Mouse (Mus musculus) heart, embryonic 11.5 days (tissue): Measurements from ENCODE around the gene Fam184b. TPM values are rescaled to one million over a fixed set of nuclear protein-coding genes. Genes with fewer than 3 reads are reported as not detected.
A peak's percentile ranks its signal among the peaks of the same experiment; 100 is the strongest.

Source experiments
- ATAC-seq: fragments of 200-750 bp; cut with Nextera tagmentation; replicated peaks from 2 replicates; pipeline ENCODE4 v1.8.0; 2017; ENCODE audit warnings: moderate library complexity; ENCODE audit not compliant: insufficient number of reproducible peaks, low FRiP score, low TSS enrichment
- H3K27ac ChIP-seq: fragments of 300-500 bp; sonication (generic); 2 replicates; pipeline ENCODE4 v1.5.1; 2014; ENCODE audit warnings: mild to moderate bottlenecking, low read depth, low read length
- H3K27me3 ChIP-seq: fragments of 300-500 bp; sonication (generic); 2 replicates; pipeline ENCODE4 v1.6.1; 2014; ENCODE audit warnings: mild to moderate bottlenecking, low read length, mixed read lengths; ENCODE audit not compliant: control insufficient read depth, insufficient read depth
- H3K36me3 ChIP-seq: fragments of 300-500 bp; sonication (generic); 2 replicates; pipeline ENCODE4 v1.6.1; 2014; ENCODE audit warnings: mild to moderate bottlenecking, low read length, moderate library complexity, mixed read lengths; ENCODE audit not compliant: control insufficient read depth, insufficient read depth
- H3K4me1 ChIP-seq: fragments of 300-500 bp; sonication (generic); 2 replicates; pipeline ENCODE4 v1.6.1; 2014; ENCODE audit warnings: low read length; ENCODE audit not compliant: control insufficient read depth, insufficient read depth
- H3K4me2 ChIP-seq: fragments of 300-500 bp; sonication (generic); 2 replicates; pipeline ENCODE4 v1.6.1; 2014; ENCODE audit warnings: mild to moderate bottlenecking, moderate library complexity
- H3K4me3 ChIP-seq: fragments of 300-500 bp; sonication (generic); 2 replicates; pipeline ENCODE4 v1.5.1; 2014; ENCODE audit warnings: low read depth, low read length
- H3K9ac ChIP-seq: fragments of 300-500 bp; sonication (generic); 2 replicates; pipeline ENCODE4 v1.6.1; 2014; ENCODE audit warnings: mild to moderate bottlenecking, low read depth, low read length, moderate library complexity
- H3K9me3 ChIP-seq: fragments of 300-500 bp; sonication (generic); replicated peaks from 2 replicates; pipeline ENCODE4 v1.6.1; 2016; ENCODE audit warnings: low read length; ENCODE audit not compliant: control insufficient read depth
- WGBS: fragments of 180-500 bp; shearing (Covaris S2); extraction: QIAGEN DNeasy Blood & Tissue Kit; methylation state at CpG from one replicate; pipeline ENCODE4 v1.1.7; 2014; ENCODE audit not compliant: insufficient replicate concordance; 5-methylcytosine and 5-hydroxymethylcytosine counted together
- polyA plus RNA-seq: library from polyadenylated mRNA; unstranded; fragments of >200 nt; fragmentation: Nextera tagmentation; extraction: Ambion mirVana; gene quantifications from 2 replicates; pipeline ENCODE4 v1.2.1, GENCODE M21; 2014

Gene Fam184b
- polyA plus RNA-seq, 1 experiment from 2014 or later, result 0.06 TPM

- no peak for ATAC-seq
- Histone ChIP-seq H3K27me3 (no peaks in the 10 kb centered on the region; the same call in 1 of the 2 replicates), H3K9me3 (no peaks in the 10 kb centered on the region), H3K4me1 (peaks cover 10% of the 10 kb centered on the region), H3K27ac (no peak overlapping the region), H3K4me2 (no peak overlapping the region), H3K36me3 (peaks cover 11% of the 10 kb centered on the region), H3K4me3 (no peak overlapping the region), H3K9ac (no peak overlapping the region)
- 85% methylated on average over 4 of the region's 4 CpGs for WGBS
Measured at GRCm38 (mm10) chr5:45496479-45496878, 142.9 kb downstream of the Fam184b start.

GRCm38 (mm10) chr5:45496042-45496441 lies 143.4 kb downstream of the Fam184b start:
- peaks cover 8% of the 10 kb centered on the region; the same call in 1 of the 2 replicates for H3K36me3 ChIP-seq
- no peak overlapping the region for H3K27ac ChIP-seq
- no peak overlapping the region for H3K4me2 ChIP-seq
- H3K27me3 ChIP-seq, result no peaks in the 10 kb centered on the region; the same call in 1 of the 2 replicates
- peaks cover 10% of the 10 kb centered on the region for H3K4me1 ChIP-seq
- ATAC-seq, result no peak
- H3K9me3 ChIP-seq, result no peaks in the 10 kb centered on the region
- no peak overlapping the region for H3K4me3 ChIP-seq
- H3K9ac ChIP-seq, result no peak overlapping the region

GRCm38 (mm10) chr5:45495429-45495975 lies 143.9 kb downstream of the Fam184b start:
- Histone ChIP-seq H3K27ac (no peak overlapping the region), H3K4me3 (no peak overlapping the region), H3K9ac (no peak overlapping the region), H3K36me3 (peaks cover 8% of the 10 kb centered on the region; the same call in 1 of the 2 replicates), H3K4me2 (no peak overlapping the region), H3K9me3 (no peaks in the 10 kb centered on the region), H3K4me1 (peaks cover 10% of the 10 kb centered on the region), H3K27me3 (no peaks in the 10 kb centered on the region; the same call in 1 of the 2 replicates)
- ATAC-seq, result no peak
- 93% methylated on average over 3 of the region's 3 CpGs for WGBS

- peak overlapping the region; percentile 91 for H3K4me2 ChIP-seq
- no peaks in the 10 kb centered on the region; the same call in 1 of the 2 replicates for H3K27me3 ChIP-seq
- ATAC-seq, result no peak
- H3K9me3 ChIP-seq, result no peaks in the 10 kb centered on the region
- H3K27ac ChIP-seq, result no peak overlapping the region
- H3K9ac ChIP-seq, result peak overlapping the region; percentile 83
- peak overlapping the region; percentile 62 for H3K4me3 ChIP-seq
- H3K36me3 ChIP-seq, result peaks cover 8% of the 10 kb centered on the region; the same call in 1 of the 2 replicates
- WGBS, result 47% methylated on average over 9 of the region's 9 CpGs
- H3K4me1 ChIP-seq, result peaks cover 10% of the 10 kb centered on the region
Measured at GRCm38 (mm10) chr5:45494093-45494755, 145.2 kb downstream of the Fam184b start.

- WGBS, result under 1% methylated on average over 75 of the region's 78 CpGs
- Histone ChIP-seq H3K27ac (peak within 1 kb of the TSS; percentile 66), H3K4me2 (peak within 1 kb of the TSS; percentile 91), H3K9ac (peak within 1 kb of the TSS; percentile 83), H3K4me1 (peaks cover 10% of the 10 kb centered on the region), H3K36me3 (peaks cover 4% of the 10 kb centered on the region; the same call in 1 of the 2 replicates), H3K9me3 (no peaks in the 10 kb centered on the region), H3K27me3 (no peaks in the 10 kb centered on the region; the same call in 1 of the 2 replicates), H3K4me3 (peak within 1 kb of the TSS; percentile 62)
- peak; percentile 91 for ATAC-seq
Measured at GRCm38 (mm10) chr5:45493191-45494092, 146.0 kb downstream of the Fam184b start, which contains the start of gene Lap3. Lap3 (plus strand) TSS chr5:45493374.

- Histone ChIP-seq H3K4me3 (no peak overlapping the region), H3K27ac (no peak overlapping the region), H3K4me2 (no peak overlapping the region), H3K9me3 (no peaks in the 10 kb centered on the region), H3K4me1 (peaks cover 10% of the 10 kb centered on the region), H3K9ac (no peak overlapping the region), H3K36me3 (no peaks in the 10 kb centered on the region), H3K27me3 (no peaks in the 10 kb centered on the region; the same call in 1 of the 2 replicates)
- no peak for ATAC-seq
- WGBS, result 74% methylated on average over 4 of the region's 4 CpGs
Measured at GRCm38 (mm10) chr5:45491776-45492175, 147.6 kb downstream of the Fam184b start.

- ATAC-seq, result no peak
- WGBS, result 74% methylated on average over 1 of the region's 1 CpGs
- Histone ChIP-seq H3K4me3 (no peak overlapping the region), H3K9ac (no peak overlapping the region), H3K36me3 (no peaks in the 10 kb centered on the region), H3K9me3 (no peaks in the 10 kb centered on the region), H3K4me1 (no peaks in the 10 kb centered on the region), H3K27me3 (no peaks in the 10 kb centered on the region), H3K4me2 (no peak overlapping the region), H3K27ac (no peak overlapping the region)
Measured at GRCm38 (mm10) chr5:45483654-45484053, 155.8 kb downstream of the Fam184b start.

- H3K27ac ChIP-seq, result no peak overlapping the region
- WGBS, result 54% methylated on average over 3 of the region's 3 CpGs
- H3K36me3 ChIP-seq, result no peaks in the 10 kb centered on the region
- ATAC-seq, result no peak
- H3K4me3 ChIP-seq, result no peak overlapping the region
- no peaks in the 10 kb centered on the region for H3K27me3 ChIP-seq
- no peaks in the 10 kb centered on the region for H3K4me1 ChIP-seq
- no peaks in the 10 kb centered on the region for H3K9me3 ChIP-seq
- no peak overlapping the region for H3K4me2 ChIP-seq
- H3K9ac ChIP-seq, result no peak overlapping the region
Measured at GRCm38 (mm10) chr5:45482607-45483006, 156.8 kb downstream of the Fam184b start.
